Mouse (Mus musculus) adrenal gland, postnatal 0 days (tissue): Measurements from ENCODE around the gene Ptpa. TPM values are rescaled to one million over a fixed set of nuclear protein-coding genes. Genes with fewer than 3 reads are reported as not detected.

Experiments used
- microRNA-seq: library from miRNA; unstranded; fragments of <30 nt; microRNA quantifications from one replicate; pipeline ENCODE4, GENCODE M21; 2016; ENCODE audit warnings: borderline replicate concordance; ENCODE audit not compliant: insufficient number of aligned reads
- polyA plus RNA-seq: library from polyadenylated mRNA; unstranded; fragments of >200 nt; fragmentation: Nextera tagmentation; extraction: Ambion mirVana; gene quantifications from 2 replicates; pipeline ENCODE4 v1.2.1, GENCODE M21; 2015

Gene Ptpa
- 90.2 and 99.4 TPM in 2 replicates for polyA plus RNA-seq

DNA sequence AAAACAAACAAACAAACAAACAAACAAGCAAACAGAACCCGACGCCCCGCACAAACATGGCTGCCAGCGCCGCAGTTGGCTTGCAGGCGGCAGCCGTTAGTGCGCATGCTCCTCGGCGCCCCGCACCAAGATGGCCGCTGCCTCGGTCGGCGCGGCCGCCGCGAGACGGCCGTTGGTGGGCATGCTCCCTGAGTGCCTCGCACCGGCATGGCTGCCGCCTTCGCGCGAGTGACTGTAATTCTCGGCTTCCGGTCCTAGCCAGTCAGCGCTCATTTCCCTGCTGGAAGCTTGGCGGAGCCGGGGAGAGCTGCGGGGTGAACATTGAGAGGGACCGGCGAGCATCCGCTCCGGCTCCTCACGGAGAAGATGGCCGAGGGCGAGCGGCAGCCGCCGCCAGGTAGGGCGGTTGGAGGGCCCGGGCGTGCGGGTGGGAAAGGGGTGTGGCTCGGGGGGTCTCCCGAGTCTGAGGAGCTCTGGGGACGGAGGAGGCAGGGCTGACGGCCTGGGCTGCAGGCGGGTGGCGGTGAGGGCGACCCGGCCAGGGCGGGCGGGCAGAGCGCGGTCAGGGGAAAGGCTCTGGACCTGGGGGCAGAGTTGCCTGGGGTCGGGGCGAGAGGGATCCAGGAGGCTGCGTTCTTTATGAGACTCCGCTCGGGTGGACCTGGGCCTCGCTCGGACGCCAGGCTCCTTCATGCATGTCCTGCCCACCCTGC is at the start of gene Ptpa:
Gene Ptpa (plus strand): TSS at position 104 of the 713 bp plus-strand sequence.

DNA sequence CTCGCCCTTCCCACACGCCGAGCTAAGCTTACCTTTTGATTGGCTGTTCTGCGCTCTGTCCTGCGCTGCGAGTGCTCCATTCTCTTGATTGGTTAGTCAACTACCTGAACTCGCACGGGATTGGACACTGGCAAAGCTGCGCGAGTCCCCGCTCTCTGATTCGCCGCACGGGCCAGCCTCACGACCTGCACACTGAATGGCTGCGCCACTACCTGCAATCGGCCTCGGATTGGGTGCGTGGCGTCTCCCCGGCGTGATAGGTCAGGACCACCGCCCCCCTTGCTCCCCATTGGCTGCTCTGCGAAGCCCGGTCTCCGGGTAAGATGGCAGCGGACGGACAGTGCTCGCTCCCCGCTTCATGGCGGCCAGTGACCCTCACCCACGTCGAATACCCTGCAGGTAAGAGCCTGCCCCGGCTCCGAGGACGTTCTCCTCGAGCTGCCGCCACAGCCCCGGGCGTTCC is 23.7 kb upstream of the Ptpa start, which contains the start of gene Dolpp1:
Gene Dolpp1 (plus strand): TSS at position 141 of the 463 bp plus-strand sequence.

DNA sequence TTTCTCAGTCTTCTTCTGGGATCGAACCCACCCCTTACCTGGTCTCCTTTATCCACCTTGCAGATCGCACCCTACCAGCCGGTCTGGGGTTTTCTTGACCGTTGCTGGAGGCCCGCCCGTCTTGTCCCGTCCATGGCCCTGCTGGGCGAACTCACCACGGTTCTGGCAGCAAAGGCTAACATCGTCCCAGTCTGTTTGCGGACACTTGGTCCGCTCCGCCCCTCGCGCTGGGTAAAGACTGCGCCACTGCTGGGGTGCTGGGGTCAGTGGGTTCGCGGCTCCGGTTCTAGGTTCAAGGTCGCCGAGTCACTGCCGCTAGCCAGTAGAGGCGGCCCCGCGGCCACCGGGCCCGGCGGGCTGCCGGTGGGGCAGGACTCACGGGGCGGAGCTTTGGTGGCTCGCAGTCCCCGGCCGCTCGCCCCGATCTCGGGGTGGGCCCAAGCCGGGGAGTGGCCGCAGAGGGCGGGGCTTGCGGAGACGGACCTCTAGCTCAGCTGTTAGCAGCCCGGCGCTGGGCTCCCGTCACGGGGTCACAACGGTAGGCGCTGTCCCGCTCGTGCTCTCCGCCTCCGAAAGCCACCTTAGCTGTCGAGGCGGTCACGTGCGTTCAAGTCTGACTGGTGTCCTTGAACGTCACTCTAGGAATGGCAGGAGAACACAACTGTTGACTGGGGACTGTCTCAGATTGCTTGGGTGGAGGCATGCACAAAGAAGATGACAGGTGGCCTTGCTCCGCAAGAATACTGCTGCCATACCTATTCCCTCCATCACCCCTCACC is 493 bp upstream of the Ptpa start, which contains the start of gene Crat:
Gene Crat (minus strand): TSS at position 657 of the 779 bp plus-strand sequence.

DNA sequence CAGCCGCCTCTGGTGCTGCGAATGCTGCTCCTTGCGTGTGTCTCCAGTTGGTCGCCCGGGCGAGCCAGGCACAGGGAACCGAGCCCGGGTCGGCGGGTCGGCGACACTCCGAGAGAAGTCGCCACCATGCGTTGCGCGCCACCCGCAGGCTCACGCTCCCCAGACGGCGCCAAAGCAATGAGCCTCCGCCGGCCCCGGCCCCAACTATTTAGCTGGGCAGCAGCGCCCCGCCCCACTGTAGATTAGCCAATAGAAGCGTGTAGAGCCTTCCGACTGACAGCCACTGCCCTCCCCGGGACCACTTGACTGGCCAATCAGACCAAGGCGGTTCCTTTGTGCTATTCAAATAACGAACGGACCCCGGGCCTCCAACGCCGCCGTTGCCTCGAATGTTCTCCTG is 58.2 kb downstream of the Ptpa start, which contains the start of gene Ier5l:
Gene Ier5l (minus strand): TSS at position 181 of the 400 bp plus-strand sequence.

Small RNA genes lying within 50 kb of the gene (microRNA-seq; reads per million reads assigned to microRNA genes)
- not detected for gene Gm47292

Other genes with a start within 250 kb of the Ptpa start
- gene Endog, start 244.5 kb upstream of the Ptpa start, polyA plus RNA-seq, result 29.2 and 38.9 TPM in 2 replicates
- 25.1 and 32.0 TPM in 2 replicates for gene Spout1, start 237.6 kb upstream of the Ptpa start, polyA plus RNA-seq
- 7.2 and 12.4 TPM in 2 replicates for gene Kyat1, start 210.2 kb upstream of the Ptpa start, polyA plus RNA-seq
- gene Lrrc8a, start 178.3 kb upstream of the Ptpa start, polyA plus RNA-seq, result 31.8 and 34.7 TPM in 2 replicates
- gene Gm28035, start 175.5 kb upstream of the Ptpa start, polyA plus RNA-seq, result 0.11 and 0.12 TPM in 2 replicates
- 7.4 and 9.5 TPM in 2 replicates for gene Phyhd1, start 149.8 kb upstream of the Ptpa start, polyA plus RNA-seq
- not detected in 2 replicates for gene Gm28038, start 135.0 kb upstream of the Ptpa start, polyA plus RNA-seq
- gene Dolk, start 129.7 kb upstream of the Ptpa start, polyA plus RNA-seq, result 23.1 and 40.6 TPM in 2 replicates
- gene Nup188, start 129.6 kb upstream of the Ptpa start, polyA plus RNA-seq, result 16.5 and 23.9 TPM in 2 replicates
- gene Sh3glb2, start 56.7 kb upstream of the Ptpa start, polyA plus RNA-seq, result 64.0 and 93.0 TPM in 2 replicates
- gene Miga2, start 51.8 kb upstream of the Ptpa start, polyA plus RNA-seq, result 8.7 and 17.0 TPM in 2 replicates
- 17.3 and 17.9 TPM in 2 replicates for gene Dolpp1, start 23.8 kb upstream of the Ptpa start, polyA plus RNA-seq
- gene Crat, start 226 bp upstream of the Ptpa start, polyA plus RNA-seq, result 27.0 and 27.9 TPM in 2 replicates
- gene Ier5l, start 58.2 kb downstream of the Ptpa start, polyA plus RNA-seq, result 5.2 and 5.4 TPM in 2 replicates
- 2.5 and 3.7 TPM in 2 replicates for gene Cstad, start 179.0 kb downstream of the Ptpa start, polyA plus RNA-seq